Mouse (Mus musculus) left cerebral cortex, adult 2 months (tissue): ENCODE measurements around the gene Mrpl37. TPM values are rescaled to one million over a fixed set of nuclear protein-coding genes. Genes with fewer than 3 reads are reported as not detected.

Experiments
- DNase-seq, 2 experiments: peaks; one replicate each; pipeline ENCODE4 v3.0.0; 2021 to 2022; ENCODE audit warnings: low spot score in 2 of 2, mixed read lengths in 1 of 2; ENCODE audit errors: extremely low spot score in 1 of 2
- H3K27ac ChIP-seq: fragments of 200-600 bp; 2 replicates; pipeline ENCODE4 v1.8.1; 2022
- H3K4me3 ChIP-seq: fragments of 200-600 bp; 2 replicates; pipeline ENCODE4 v1.8.1; 2022
- CTCF ChIP-seq: fragments of 200-600 bp; IDR thresholded peaks from 2 replicates; pipeline ENCODE4 v1.8.1; 2022; ENCODE audit warnings: antibody characterized with exemption, mild to moderate bottlenecking, moderate library complexity
- intact Hi-C: fragments of 180-260 bp; cut with DNase I; formaldehyde crosslinking; loops from one replicate; pipeline ENCODE4 v1.15.1; 2025
- total RNA-seq, 2 experiments: library from RNA; stranded (reverse); gene quantifications; 2 replicates each; pipeline ENCODE4 v1.2.3; 2021

The Mrpl37 gene
- total RNA-seq, 2 experiments from 2014 or later = 56.3 to 64.9 TPM

GRCm38 (mm10) chr4:107063214-107063613, 3.5 kb downstream of the Mrpl37 start:
- no peak for TF ChIP-seq CTCF
- intact Hi-C loops = no loop called here
- DNase-seq = no peak
- H3K27ac ChIP-seq = no peak overlapping the region
- no peak overlapping the region for H3K4me3 ChIP-seq

DNA sequence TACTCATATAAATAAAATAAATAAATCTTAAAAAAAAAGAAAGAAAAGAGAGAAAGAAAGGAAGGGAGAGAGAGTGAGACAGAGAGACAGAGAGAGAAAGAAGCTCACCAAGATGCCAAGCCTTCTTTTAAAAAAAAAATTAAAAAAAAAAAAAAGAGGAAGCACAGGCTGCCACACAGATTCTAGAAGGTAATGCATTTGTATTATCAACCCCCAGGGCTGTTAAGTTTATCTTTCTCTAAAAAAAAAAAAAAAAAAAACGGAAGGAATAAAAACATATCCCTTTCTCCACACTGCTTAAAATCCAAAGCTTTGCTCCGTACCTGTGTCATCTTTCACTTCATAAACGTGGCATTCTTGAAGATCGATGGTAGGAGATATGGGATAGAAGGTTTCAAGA, 5.1 kb downstream of the Mrpl37 start:
- intact Hi-C loops = no loop called here
- no peak overlapping the region for H3K27ac ChIP-seq
- no peak for TF ChIP-seq CTCF
- DNase-seq = no peak
- no peak overlapping the region for H3K4me3 ChIP-seq

DNA sequence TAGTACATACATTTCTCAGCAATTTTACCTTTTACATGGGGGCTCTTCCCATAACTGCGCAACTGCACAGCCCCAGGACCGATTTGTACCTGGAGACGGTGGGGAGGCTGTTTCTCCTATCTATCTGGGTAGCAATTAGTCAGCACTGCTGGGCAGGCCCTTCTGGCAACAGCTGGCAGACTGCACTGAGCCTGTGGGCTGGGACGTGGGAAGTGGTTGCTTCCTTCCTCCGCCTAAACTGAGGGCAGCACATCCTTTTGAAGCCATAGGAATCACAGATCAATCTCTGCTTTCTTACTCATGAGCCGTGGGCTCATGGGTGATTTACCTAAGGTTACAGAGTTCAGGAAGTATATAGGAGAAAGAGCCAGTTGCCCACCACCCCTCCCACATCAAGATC, 7.9 kb downstream of the Mrpl37 start:
- DNase-seq = no peak
- no peak overlapping the region for H3K27ac ChIP-seq
- no peak overlapping the region for H3K4me3 ChIP-seq
- TF ChIP-seq CTCF = no peak
- intact Hi-C loops = no loop called here

DNA sequence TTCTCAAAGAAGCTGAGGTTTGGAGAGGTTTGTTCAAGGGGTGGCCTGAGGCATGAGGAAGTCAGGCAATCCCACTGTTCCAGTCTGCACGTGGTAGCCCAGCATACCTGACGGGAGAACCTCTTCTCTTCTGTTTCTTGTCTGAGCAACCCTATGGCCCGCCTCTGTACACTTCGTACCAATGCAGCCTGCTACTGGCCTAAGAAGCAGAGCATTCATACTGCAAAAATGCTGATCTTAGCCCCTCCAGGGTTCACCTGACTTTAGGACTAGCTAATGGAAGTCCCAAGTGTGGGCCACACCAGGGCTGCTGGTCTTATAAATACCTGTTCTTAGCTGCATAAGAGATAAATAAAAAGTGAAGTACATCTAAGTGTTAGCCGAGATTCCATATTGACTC, 8.3 kb downstream of the Mrpl37 start:
- DNase-seq = no peak
- no peak overlapping the region for H3K27ac ChIP-seq
- TF ChIP-seq CTCF = no peak
- no peak overlapping the region for H3K4me3 ChIP-seq
- intact Hi-C loops = no loop called here

DNA sequence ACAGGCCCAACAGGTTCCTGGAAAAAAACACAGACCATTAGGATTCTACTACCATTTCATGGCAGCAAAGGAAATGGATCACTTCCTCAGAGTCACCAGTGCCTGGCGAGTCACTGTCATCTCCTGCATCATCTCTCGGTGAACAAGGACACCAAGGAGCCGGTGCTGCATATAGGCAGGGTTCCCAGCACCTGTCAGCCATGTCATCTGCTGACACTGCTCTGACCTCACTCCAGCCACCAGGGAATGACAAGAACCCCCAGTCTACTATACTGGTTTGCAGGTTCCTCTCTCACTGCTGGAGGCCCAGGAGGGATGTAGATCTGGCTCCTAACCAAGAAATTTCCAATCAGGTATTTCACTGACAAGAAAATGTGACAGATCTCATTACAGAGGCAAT, 10.6 kb downstream of the Mrpl37 start:
- intact Hi-C loops = no loop called here
- no peak overlapping the region for H3K27ac ChIP-seq
- TF ChIP-seq CTCF = no peak
- H3K4me3 ChIP-seq = no peak overlapping the region
- DNase-seq = no peak

- no peak overlapping the region for H3K4me3 ChIP-seq
- no peak overlapping the region; the same call in 1 of the 2 replicates for H3K27ac ChIP-seq
- intact Hi-C loops = loop anchor here (5.0 kb wide), 1 partner anchor 216 kb away; no protein-coding TSS in a partner anchor
- no peak for DNase-seq
- TF ChIP-seq CTCF = no peak
Observed at GRCm38 (mm10) chr4:107052962-107053553, 13.6 kb downstream of the Mrpl37 start.

- intact Hi-C loops = loop anchor here (5.0 kb wide), 1 partner anchor 215 kb away; no protein-coding TSS in a partner anchor
- H3K27ac ChIP-seq = peak overlapping the region; percentile 71
- no peak overlapping the region for H3K4me3 ChIP-seq
- TF ChIP-seq CTCF = no peak
- DNase-seq = no peak
Observed at GRCm38 (mm10) chr4:107051889-107052288, 14.8 kb downstream of the Mrpl37 start.

GRCm38 (mm10) chr4:107048568-107049162, 18.0 kb downstream of the Mrpl37 start:
- 0 out of 2 replicates have a peak overlapping the region, but pooled peaks have one; percentile 3 for H3K27ac ChIP-seq
- intact Hi-C loops = no loop called here
- no peak for DNase-seq

GRCm38 (mm10) chr4:107047806-107048205, 18.9 kb downstream of the Mrpl37 start:
- DNase-seq = no peak
- intact Hi-C loops = no loop called here
- H3K27ac ChIP-seq = peak overlapping the region; percentile 32; the same call in 1 of the 2 replicates
- no peak for TF ChIP-seq CTCF
- H3K4me3 ChIP-seq = no peak overlapping the region

More at GRCm38 (mm10) chr4:107048568-107049162, 18.0 kb downstream of the Mrpl37 start:
- no peak for TF ChIP-seq CTCF
- no peak overlapping the region for H3K4me3 ChIP-seq

DNA sequence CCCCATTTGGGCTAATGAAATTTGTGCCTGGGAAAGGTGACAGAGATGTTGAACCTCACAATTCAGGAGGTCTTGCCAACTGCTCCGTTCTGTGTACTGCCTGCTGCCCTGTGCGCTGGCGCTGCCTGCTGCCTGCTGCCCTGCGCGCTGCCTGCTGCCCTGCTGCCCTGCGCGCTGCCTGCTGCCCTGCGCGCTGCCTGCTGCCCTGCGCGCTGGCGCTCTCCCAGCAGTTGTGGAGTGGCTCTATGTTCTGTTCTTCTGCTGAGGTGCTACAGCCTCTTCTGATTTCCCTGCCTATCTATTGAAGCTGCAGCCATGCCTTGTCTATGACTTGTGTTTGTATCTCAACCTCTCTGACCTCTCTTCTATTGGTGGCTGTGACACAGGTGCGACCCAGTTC, 21.5 kb downstream of the Mrpl37 start:
- no peak overlapping the region for H3K27ac ChIP-seq
- intact Hi-C loops = no loop called here
- no peak for TF ChIP-seq CTCF
- no peak for DNase-seq
- H3K4me3 ChIP-seq = no peak overlapping the region

DNA sequence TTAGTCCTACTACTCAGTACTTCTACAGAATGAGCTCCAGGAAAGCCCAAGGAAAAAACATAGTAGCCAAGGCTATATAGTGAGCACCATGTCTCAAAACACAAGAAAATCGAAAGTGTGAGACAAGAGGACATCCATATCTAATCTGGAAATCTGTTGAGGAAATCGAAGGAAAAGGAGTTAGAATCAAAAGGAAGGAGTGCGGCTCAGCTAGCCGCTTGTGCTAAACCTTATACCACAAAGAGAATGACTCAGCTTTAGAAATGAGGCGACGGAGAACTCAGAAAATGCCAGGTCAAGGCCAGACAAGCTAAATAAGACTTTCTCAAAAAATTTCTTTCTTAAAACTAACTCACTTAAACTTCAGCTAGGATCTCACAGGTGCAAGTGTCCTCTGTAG, 24.4 kb downstream of the Mrpl37 start:
- TF ChIP-seq CTCF = no peak
- Histone ChIP-seq H3K27ac (no peak overlapping the region), H3K4me3 (no peak overlapping the region)
- DNase-seq = no peak
- intact Hi-C loops = no loop called here

- intact Hi-C loops = no loop called here
- DNase-seq = no peak
- H3K27ac ChIP-seq = peak overlapping the region; percentile 45
Observed at GRCm38 (mm10) chr4:107039270-107039669, 27.4 kb downstream of the Mrpl37 start.

GRCm38 (mm10) chr4:107038303-107038702, 28.4 kb downstream of the Mrpl37 start:
- peak overlapping the region; percentile 45 for H3K27ac ChIP-seq
- TF ChIP-seq CTCF = no peak
- DNase-seq = no peak
- intact Hi-C loops = no loop called here
- H3K4me3 ChIP-seq = no peak overlapping the region

More at GRCm38 (mm10) chr4:107039270-107039669, 27.4 kb downstream of the Mrpl37 start:
- no peak overlapping the region for H3K4me3 ChIP-seq
- TF ChIP-seq CTCF = no peak
